Mouse (Mus musculus): ENCODE results near the gene Asic2.

The Asic2 gene

GRCm38 (mm10) chr11:81079237-81079636, 889.0 kb downstream of the Asic2 start:
- no peak for DNase-seq

DNA sequence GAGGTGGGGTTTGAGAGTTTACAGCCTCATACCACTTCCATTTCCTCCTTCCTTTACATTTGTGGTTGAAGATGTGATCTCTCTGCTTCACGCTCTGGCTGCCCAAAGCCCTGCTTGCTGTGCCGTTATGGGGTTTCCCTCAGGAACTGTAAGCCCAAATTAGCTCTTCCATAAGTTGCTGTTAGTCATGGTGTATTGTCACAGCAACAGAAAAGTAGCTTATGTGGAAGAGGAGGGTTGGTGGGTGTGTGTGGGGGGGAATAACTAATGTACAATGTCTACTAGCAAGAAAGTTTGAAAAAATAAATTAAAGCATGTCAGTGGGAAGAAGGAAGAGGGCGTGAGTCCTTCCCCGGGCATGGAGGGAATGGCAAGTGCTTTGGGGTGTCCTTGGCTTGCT, 896.4 kb downstream of the Asic2 start:
- DNase-seq, result no peak

- DNase-seq, result no peak
Measured at GRCm38 (mm10) chr11:81065386-81065785, 902.9 kb downstream of the Asic2 start.

DNA sequence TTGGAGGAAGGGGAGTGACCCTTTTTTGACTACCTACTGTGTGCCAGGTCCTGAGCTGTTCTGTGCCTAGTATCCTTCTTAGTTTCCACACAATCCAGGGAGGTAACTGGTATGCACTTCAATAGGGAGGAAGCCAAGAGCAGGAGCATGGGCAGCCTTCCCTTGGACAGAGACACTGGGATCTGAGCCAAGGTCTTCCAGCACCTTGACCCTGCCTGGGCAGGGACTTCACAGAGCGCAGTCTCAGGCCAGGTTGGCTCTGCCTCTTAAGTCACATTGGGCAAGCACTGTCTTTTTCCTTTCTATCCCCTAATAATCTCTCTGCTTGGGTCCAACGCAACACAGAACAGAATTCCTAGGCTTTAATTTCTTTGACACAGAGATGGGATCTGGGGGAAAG, 904.3 kb downstream of the Asic2 start:
- no peak for DNase-seq

- no peak for DNase-seq
Measured at GRCm38 (mm10) chr11:81060077-81060476, 908.2 kb downstream of the Asic2 start.

DNA sequence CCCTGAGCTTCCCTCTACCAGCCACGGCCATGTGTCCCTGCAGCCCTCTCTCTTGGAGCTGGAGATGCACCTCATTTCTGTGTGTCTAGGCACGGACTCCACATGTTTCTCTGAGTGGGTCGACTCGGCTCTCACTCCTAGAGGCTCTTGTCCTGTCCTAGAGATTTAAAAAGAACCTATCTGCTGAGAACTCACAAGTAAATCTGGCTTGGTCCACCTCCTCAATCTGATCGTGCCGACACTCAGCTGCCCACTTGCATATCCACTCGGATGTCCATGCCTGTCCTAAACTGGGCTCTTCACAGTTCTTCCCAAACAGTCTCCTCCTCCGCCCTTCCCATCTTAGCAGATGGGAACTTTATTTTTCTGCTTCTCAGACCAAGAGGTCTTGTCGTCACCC, 908.7 kb downstream of the Asic2 start:
- no peak for DNase-seq

DNA sequence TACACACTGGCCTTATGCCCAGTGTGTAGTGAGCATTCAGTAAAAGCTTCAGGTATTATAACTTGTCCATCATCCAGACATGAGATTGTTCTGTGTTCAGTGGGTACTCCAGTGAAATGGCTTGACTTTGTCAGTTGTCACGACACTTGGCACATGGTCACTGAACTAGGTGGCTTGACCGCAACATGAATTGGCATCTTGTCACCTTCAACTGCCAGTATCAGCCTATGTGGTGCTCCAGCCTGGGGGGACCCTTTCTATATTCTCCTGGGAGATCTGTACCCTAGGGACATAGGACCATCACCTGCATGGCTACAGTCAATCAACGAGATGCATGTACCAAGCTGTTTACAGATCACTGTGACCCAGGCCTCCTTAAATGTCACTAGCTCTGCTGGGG, 910.8 kb downstream of the Asic2 start:
- no peak for DNase-seq

- no peak for DNase-seq
Measured at GRCm38 (mm10) chr11:81056776-81057175, 911.5 kb downstream of the Asic2 start.

GRCm38 (mm10) chr11:81055446-81056145, 912.7 kb downstream of the Asic2 start:
- DNase-seq, result no peak

- no peak for DNase-seq
Measured at GRCm38 (mm10) chr11:81053826-81054225, 914.4 kb downstream of the Asic2 start.

DNA sequence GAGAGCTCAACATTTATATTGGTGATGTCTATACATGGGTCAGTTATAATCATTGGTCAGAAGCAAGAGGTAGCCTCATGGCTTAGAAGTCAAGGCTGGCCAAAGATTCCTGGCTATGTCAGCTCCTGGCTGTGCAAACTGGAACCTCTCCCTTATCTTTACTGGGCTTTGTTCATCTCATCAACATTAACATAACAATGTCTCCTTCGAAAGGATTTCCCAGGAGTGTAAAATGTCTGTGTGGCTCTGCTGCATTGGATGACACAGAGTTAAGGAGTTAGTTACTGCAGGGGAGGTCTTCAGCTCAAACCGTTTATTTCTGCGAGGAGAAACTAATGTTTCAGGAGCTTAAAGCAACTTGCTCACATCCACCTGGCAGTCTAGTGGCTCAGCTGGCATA, 926.6 kb downstream of the Asic2 start:
- no peak for DNase-seq

GRCm38 (mm10) chr11:81039976-81040375, 928.3 kb downstream of the Asic2 start:
- no peak for DNase-seq

- no peak for DNase-seq
Measured at GRCm38 (mm10) chr11:81032151-81032550, 936.1 kb downstream of the Asic2 start.

GRCm38 (mm10) chr11:81014776-81015175, 953.5 kb downstream of the Asic2 start:
- no peak for DNase-seq

GRCm38 (mm10) chr11:81013501-81013900, 954.8 kb downstream of the Asic2 start:
- no peak for DNase-seq

GRCm38 (mm10) chr11:81010766-81011165, 957.5 kb downstream of the Asic2 start:
- no peak for DNase-seq

GRCm38 (mm10) chr11:81009366-81009765, 958.9 kb downstream of the Asic2 start:
- DNase-seq, result no peak

- no peak for DNase-seq
Measured at GRCm38 (mm10) chr11:81005831-81006230, 962.4 kb downstream of the Asic2 start.

DNA sequence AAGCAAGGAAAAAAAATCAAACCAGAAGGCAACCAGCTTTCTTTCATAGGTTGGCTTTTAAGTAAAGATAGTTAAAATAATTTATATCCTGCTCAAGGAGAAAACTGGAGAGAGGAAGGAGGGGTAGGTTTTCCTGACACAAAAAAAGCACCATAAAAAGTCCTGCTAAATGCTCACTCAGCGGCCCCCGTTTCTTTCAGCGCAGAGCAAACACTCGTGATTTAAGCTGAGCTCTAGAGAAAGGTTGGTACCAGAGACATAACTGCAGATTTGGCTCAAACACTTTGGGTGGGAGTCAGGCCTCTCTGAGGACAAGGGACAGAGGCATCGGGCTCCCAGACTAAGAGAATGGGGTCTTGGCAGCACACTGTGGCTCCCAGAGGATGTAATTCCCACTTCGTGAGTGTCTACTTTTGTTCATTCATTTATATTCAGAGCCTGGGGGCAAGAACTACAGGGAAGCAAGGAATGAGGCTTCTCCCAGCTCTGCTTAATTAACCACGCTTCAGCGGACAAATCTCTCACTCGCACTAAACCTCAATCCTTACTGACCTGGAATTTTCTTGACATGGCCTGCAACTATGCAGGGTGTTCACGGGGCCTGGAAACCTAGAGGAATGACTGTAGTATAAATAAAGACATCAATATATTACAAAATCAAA, 965.4 kb downstream of the Asic2 start:
- no peak for DNase-seq

GRCm38 (mm10) chr11:80995621-80996020, 972.6 kb downstream of the Asic2 start:
- DNase-seq, result no peak

GRCm38 (mm10) chr11:80983530-80983929, 984.7 kb downstream of the Asic2 start:
- DNase-seq, result no peak

- no peak for DNase-seq
Measured at GRCm38 (mm10) chr11:80976239-80976855, 991.9 kb downstream of the Asic2 start.

- no peak for DNase-seq
Measured at GRCm38 (mm10) chr11:80974616-80975015, 993.6 kb downstream of the Asic2 start.

DNA sequence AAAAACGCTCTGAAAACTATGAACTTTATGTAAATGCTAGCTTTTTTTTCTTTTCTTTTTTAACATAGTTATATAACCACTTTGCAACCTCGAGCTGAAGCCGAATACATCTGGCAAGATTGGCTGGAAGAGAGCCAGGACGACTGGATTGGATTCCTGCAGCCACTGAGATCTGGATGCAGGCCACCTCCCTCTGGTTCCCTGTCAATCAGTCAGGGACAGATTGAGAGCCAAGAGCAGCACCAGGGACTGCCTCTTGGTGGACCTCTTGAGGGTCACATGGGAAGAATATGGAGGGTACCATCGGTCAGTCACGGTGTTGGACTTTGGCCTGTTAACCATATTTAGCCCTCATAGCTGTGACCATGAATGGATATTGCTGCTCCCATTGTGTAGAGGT, 994.3 kb downstream of the Asic2 start:
- peak; percentile 6 to 8 for DNase-seq

Measured in spleen, adult 18-20 months (tissue).